Mouse (Mus musculus) gastrocnemius, adult 2 months (tissue): ENCODE data around the gene Nfib. TPM values are rescaled to one million over a fixed set of nuclear protein-coding genes. Genes with fewer than 3 reads are reported as not detected.

ENCODE experiments used
- DNase-seq: peaks from one replicate; pipeline ENCODE4 v3.0.0; 2022
- H3K27ac ChIP-seq: fragments of 200-600 bp; 2 replicates; pipeline ENCODE4 v1.8.1; 2022; ENCODE audit warnings: mild to moderate bottlenecking
- H3K4me3 ChIP-seq: fragments of 200-600 bp; 2 replicates; pipeline ENCODE4 v1.8.1; 2022; ENCODE audit warnings: mild to moderate bottlenecking, moderate library complexity
- CTCF ChIP-seq: fragments of 200-600 bp; IDR thresholded peaks from 2 replicates; pipeline ENCODE4 v1.8.1; 2022; ENCODE audit warnings: antibody characterized with exemption, mild to moderate bottlenecking, moderate library complexity
- intact Hi-C: fragments of 180-260 bp; cut with DNase I; formaldehyde crosslinking; loops from one replicate; pipeline ENCODE4 v1.15.1; 2025
- total RNA-seq, 2 experiments: library from RNA; stranded (reverse); gene quantifications; 2 replicates each; pipeline ENCODE4 v1.2.3; 2021

Nfib gene
- total RNA-seq, 2 experiments from 2014 or later = 67.9 to 93.6 TPM

DNA sequence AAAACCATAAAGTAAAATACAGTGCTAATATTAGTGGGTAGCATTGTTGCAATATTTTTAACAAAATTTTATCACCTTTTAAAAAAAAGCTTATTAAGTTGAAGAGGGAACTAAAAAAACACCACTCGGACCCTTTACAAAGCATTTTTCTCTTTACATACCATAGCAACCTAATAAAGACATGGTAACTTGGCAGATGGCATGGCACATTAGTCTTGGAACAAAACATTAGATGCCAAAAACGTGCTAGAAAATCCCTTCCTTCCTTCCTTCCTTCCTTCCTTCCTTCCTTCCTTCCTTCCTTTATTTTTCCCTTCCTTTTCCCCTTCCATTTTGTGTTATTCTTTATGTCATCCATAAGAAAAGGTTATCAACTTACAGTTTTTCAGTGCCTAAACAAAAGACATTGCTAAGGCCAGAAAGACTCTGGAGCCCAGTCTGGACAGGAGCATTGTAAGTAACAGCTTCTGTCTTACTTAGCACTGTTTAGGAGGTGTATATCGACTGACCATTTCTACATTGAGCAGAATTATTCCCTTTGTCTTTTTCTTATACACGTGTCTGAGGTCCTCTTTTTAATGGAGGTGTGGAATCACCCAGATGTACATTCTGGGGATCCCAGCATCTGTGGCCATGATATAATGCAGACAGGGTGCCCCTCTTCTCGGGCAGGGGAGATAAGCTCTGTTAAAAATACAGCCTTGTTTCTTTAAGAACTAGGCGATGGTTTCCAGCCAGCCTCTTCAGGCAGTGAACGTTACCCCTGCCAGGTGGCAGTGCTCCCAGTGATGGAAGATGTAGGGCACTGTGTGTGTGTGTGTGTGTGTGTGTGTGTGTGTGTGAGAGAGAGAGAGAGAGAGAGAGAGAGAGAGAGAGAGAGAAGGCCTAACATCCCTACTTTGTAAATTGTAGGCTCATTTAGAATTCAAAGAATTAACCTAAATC, 113.2 kb downstream of the Nfib start:
- no peak for TF ChIP-seq CTCF
- H3K27ac ChIP-seq = peak overlapping the region; percentile 61
- intact Hi-C loops = no loop called here
- DNase-seq = peak; percentile 87
- H3K4me3 ChIP-seq = no peak overlapping the region

GRCm38 (mm10) chr4:82589345-82589890, 116.1 kb downstream of the Nfib start:
- intact Hi-C loops = loop anchor here (1.0 to 5.0 kb wide), 3 partner anchors 42 to 1024 kb away; no protein-coding TSS in a partner anchor
- peak; percentile 65 for DNase-seq
- H3K27ac ChIP-seq = peak overlapping the region; percentile 72
- peak overlapping the region; percentile 9; the same call in 1 of the 2 replicates for H3K4me3 ChIP-seq
- TF ChIP-seq CTCF = peak; percentile 74

DNA sequence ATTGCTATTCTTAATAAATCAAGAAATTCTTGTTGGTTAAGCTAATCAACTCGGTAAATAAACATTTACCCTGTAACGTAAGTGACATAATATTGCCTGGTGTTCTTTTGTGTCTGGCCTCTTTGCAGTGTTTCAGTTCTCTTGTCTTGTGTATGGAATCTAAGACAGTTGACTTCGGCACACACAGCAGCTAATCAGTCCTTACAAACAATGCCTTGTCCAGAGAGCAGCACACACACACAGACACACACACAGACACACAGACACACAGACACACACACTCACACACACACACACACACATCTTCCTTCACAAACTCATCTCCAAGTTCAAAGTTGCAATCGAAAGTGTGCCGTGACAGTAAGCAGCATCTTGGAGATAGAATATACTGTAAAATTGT, 116.8 kb downstream of the Nfib start:
- Histone ChIP-seq H3K4me3 (no peak overlapping the region), H3K27ac (peak overlapping the region; percentile 72)
- DNase-seq = no peak
- TF ChIP-seq CTCF = no peak
- intact Hi-C loops = loop anchor here (1.0 to 5.0 kb wide), 3 partner anchors 41 to 1023 kb away; no protein-coding TSS in a partner anchor

GRCm38 (mm10) chr4:82587146-82587870, 118.2 kb downstream of the Nfib start:
- DNase-seq = no peak
- peak overlapping the region; percentile 11; the same call in 1 of the 2 replicates for H3K4me3 ChIP-seq
- TF ChIP-seq CTCF = no peak
- H3K27ac ChIP-seq = peak overlapping the region; percentile 49; the same call in 1 of the 2 replicates
- intact Hi-C loops = loop anchor here (5.0 kb wide), 2 partner anchors 40 to 80 kb away; no protein-coding TSS in a partner anchor

GRCm38 (mm10) chr4:82586637-82587036, 118.9 kb downstream of the Nfib start:
- no peak for TF ChIP-seq CTCF
- DNase-seq = no peak
- Histone ChIP-seq H3K27ac (no peak overlapping the region; the same call in 1 of the 2 replicates), H3K4me3 (no peak overlapping the region)
- intact Hi-C loops = loop anchor here (5.0 kb wide), 2 partner anchors 39 to 79 kb away; no protein-coding TSS in a partner anchor

DNA sequence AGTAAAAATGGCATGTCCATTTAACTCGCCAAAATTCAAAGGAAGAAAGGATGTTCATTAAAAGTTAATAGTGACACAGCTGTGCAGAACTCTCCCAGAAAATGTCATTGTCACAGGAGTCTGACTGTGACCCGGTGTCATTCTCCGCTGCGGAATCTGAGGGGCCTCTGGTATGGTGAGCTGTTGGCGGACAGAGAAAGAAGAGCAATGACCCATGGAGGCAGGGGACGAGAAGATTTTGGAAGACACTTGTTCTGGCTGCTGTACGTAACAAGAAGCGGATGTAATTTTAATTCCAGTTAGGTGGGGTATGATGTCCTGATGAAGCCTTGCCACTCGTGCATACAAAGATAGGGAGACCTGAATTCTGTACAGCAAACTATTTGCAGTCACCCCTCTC, 120.0 kb downstream of the Nfib start:
- H3K27ac ChIP-seq = no peak overlapping the region
- TF ChIP-seq CTCF = no peak
- intact Hi-C loops = loop anchor here (5.0 kb wide), 2 partner anchors 38 to 78 kb away; no protein-coding TSS in a partner anchor

DNA sequence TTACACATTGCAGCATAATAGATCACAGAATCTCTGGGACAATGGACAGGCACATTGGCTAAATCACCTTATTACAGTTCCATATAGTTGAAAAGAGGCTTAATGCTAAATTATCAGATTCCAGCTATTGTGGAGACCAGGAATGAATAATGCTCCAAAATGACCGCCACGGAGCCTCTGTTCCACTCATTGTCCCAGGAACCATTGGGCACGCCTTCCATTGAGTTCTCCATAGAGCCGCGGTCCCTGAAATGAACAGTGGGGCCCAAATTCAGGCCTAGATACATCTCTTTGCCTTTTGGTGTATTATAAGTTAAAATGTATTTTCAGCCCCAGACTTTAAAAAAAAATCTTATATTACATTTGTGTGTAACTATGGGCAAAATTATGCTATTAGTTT, 120.5 kb downstream of the Nfib start:
- TF ChIP-seq CTCF = no peak
- intact Hi-C loops = loop anchor here (5.0 kb wide), 2 partner anchors 38 to 78 kb away; no protein-coding TSS in a partner anchor
- Histone ChIP-seq H3K4me3 (peak overlapping the region; percentile 34), H3K27ac (no peak overlapping the region)
- no peak for DNase-seq

More for the DNA sequence above, 120.0 kb downstream of the Nfib start:
- DNase-seq = no peak
- no peak overlapping the region for H3K4me3 ChIP-seq

DNA sequence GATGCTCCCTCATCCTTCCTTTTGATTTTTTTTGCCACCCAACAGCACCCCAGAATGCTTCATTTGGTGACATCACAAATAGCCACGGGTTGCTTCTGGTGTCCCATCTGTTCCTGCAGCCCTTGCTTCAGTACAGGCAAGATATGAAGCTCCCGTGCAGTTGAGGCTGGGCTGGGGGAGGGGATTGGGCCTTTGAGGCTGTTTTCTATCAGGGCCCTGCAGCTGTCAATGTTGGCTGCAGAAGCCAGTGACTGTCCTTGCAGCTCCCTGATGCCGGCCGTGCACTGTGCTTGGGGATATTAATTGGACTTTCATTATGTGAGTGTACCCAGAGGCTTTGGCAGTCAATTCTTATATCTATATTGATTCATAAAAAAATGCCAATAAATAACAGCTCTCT, 121.0 kb downstream of the Nfib start:
- DNase-seq = peak; percentile 48
- TF ChIP-seq CTCF = no peak
- Histone ChIP-seq H3K4me3 (peak overlapping the region; percentile 34), H3K27ac (peak overlapping the region; percentile 41; the same call in 1 of the 2 replicates)
- intact Hi-C loops = no loop called here

GRCm38 (mm10) chr4:82573291-82573605, 132.3 kb downstream of the Nfib start:
- TF ChIP-seq CTCF = no peak

GRCm38 (mm10) chr4:82572410-82573290, 132.9 kb downstream of the Nfib start:
- intact Hi-C loops = no loop called here
- H3K4me3 ChIP-seq = peak overlapping the region; percentile 52
- TF ChIP-seq CTCF = no peak
- H3K27ac ChIP-seq = peak overlapping the region; percentile 85
- DNase-seq = peak; percentile 89

More at GRCm38 (mm10) chr4:82573291-82573605, 132.3 kb downstream of the Nfib start:
- intact Hi-C loops = no loop called here
- Histone ChIP-seq H3K4me3 (peak overlapping the region; percentile 52), H3K27ac (peak overlapping the region; percentile 85)
- DNase-seq = no peak

DNA sequence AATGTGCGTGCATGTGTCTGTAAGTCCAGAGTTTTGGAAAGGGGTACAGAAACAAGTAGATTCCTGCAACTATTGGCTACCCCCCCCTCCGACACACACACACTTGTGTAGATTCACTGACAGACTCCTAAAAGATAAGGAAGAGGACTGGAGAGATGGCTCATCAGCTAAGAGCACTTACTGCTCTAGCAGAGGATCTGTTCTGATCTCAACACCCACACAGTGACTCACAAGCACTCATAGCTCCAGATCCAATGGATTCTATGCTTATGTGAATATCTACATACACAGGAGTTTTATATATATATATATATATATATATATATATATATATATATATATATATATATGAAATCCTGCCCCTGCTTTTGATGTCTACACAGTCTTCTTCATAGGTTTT, 146.7 kb downstream of the Nfib start:
- no peak overlapping the region for H3K27ac ChIP-seq
- DNase-seq = no peak
- intact Hi-C loops = no loop called here
- no peak overlapping the region for H3K4me3 ChIP-seq
- no peak for TF ChIP-seq CTCF
